Mouse (Mus musculus) cerebellum, adult 2 months (tissue): ENCODE results near the gene Snrpd2.

Experiments
- CTCF ChIP-seq: fragments of 200-500 bp; IDR thresholded peaks from 2 replicates; pipeline ENCODE4 v1.5.1; 2011; ENCODE audit warnings: low read depth, mild to moderate bottlenecking, control low read depth, low read length, moderate library complexity, borderline replicate concordance; ENCODE audit not compliant: insufficient read depth
- POLR2A ChIP-seq: fragments of 200-500 bp; IDR thresholded peaks from 2 replicates; pipeline ENCODE4 v1.6.1; 2011; ENCODE audit warnings: low read length, control low read depth, borderline replicate concordance; ENCODE audit not compliant: insufficient read depth

- no peak for TF ChIP-seq POLR2A
- no peak for TF ChIP-seq CTCF
Observed at GRCm38 (mm10) chr7:19104486-19104885, 45.0 kb upstream of the Snrpd2 start.
